Mouse (Mus musculus) megakaryocyte, embryonic 14.5 days (primary cell): ENCODE measurements around the gene Hist1h4f.

Source experiments
- FLI1 ChIP-seq: IDR thresholded peaks from 2 replicates; pipeline ENCODE4 v1.6.1; 2012; ENCODE audit warnings: low read length, inconsistent platforms, mixed read lengths
- GATA1 ChIP-seq: IDR thresholded peaks from 3 replicates; pipeline ENCODE4 v1.6.1; 2012; ENCODE audit warnings: mixed read lengths, low read length, inconsistent platforms, borderline replicate concordance

- TF ChIP-seq GATA1, result no peak
- TF ChIP-seq FLI1, result no peak
Measured at GRCm38 (mm10) chr13:23591206-23591605, 39.8 kb upstream of the Hist1h4f start.
